Mouse (Mus musculus) spleen, adult 2 months (tissue): ENCODE measurements at regions not wholly inside any gene's neighbourhood (a gene's known extent, or its start where the extent isn't known, plus 50 kb on each side); places are given as distances from the start of the nearest gene placed in this dataset.

Source experiments
- DNase-seq, 2 experiments: peaks; one replicate each; pipeline versions ENCODE4 v3.0.0 to v3.0.0-alpha.2; 2012 to 2021; ENCODE audit warnings: low spot score in 2 of 2, low read depth in 1 of 2
- H3K27ac ChIP-seq: fragments of 200-500 bp; 2 replicates; pipeline ENCODE4 v1.5.1; 2012; ENCODE audit warnings: low read length, inconsistent platforms; ENCODE audit not compliant: insufficient read depth
- H3K27me3 ChIP-seq: fragments of 200-500 bp; 2 replicates; pipeline ENCODE4 v1.6.1; 2012; ENCODE audit warnings: mild to moderate bottlenecking, moderate library complexity, low read length, inconsistent platforms; ENCODE audit not compliant: control insufficient read depth, insufficient read depth
- H3K36me3 ChIP-seq: fragments of 200-500 bp; 2 replicates; pipeline ENCODE4 v1.6.1; 2012; ENCODE audit warnings: mild to moderate bottlenecking, low read length, inconsistent platforms; ENCODE audit not compliant: control insufficient read depth, insufficient read depth
- H3K4me1 ChIP-seq: fragments of 200-500 bp; 2 replicates; pipeline ENCODE4 v1.6.1; 2011; ENCODE audit warnings: inconsistent platforms; ENCODE audit not compliant: control insufficient read depth, insufficient read depth, insufficient read length
- H3K4me3 ChIP-seq: fragments of 200-500 bp; 2 replicates; pipeline ENCODE4 v1.5.1; 2011; ENCODE audit warnings: mild to moderate bottlenecking, inconsistent platforms; ENCODE audit not compliant: insufficient read depth, insufficient read length; ENCODE audit errors: extremely low read depth
- CTCF ChIP-seq: fragments of 200-500 bp; IDR thresholded peaks from 2 replicates; pipeline ENCODE4 v1.5.1; 2011; ENCODE audit warnings: mild to moderate bottlenecking, inconsistent platforms; ENCODE audit not compliant: insufficient read depth, insufficient read length, insufficient replicate concordance; ENCODE audit errors: extremely low read depth
- POLR2A ChIP-seq: fragments of 200-500 bp; IDR thresholded peaks from 2 replicates; pipeline ENCODE4 v1.6.1; 2011; ENCODE audit warnings: low read depth, low read length, inconsistent platforms
- WGBS: fragments of 180-500 bp; shearing (Covaris S2); methylation state at CpG from one replicate; pipeline ENCODE4 v1.1.7; 2018; 5-methylcytosine and 5-hydroxymethylcytosine counted together

DNA sequence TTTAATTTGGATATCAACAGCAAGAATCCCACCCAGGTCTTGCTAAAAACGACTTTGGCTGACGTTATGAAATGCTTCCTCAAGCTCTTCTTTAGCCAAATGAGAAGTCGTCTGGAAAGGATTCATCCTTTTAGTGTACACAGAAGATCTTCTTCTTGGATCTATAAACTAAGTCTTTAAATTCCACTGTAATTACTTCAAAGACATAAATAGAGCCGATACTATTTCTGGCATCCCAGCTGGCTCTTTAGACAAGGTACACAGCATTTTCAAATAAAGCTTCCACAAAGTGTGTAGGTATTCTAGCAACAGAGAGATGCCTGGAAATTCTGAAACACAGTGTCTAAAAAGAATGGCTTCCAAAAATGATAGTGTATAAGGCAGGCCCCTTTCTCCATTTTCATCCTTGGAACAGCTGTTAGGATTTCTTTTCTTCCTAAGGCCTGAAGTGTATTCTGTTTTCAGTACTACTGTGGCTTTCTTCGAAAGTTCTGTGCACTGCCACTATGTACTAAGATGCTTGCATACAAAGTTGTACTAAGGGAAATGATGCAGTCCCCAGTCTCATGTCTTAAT, 371.4 kb downstream of the Inhba start:
- no peak overlapping the region for H3K4me3 ChIP-seq

DNA sequence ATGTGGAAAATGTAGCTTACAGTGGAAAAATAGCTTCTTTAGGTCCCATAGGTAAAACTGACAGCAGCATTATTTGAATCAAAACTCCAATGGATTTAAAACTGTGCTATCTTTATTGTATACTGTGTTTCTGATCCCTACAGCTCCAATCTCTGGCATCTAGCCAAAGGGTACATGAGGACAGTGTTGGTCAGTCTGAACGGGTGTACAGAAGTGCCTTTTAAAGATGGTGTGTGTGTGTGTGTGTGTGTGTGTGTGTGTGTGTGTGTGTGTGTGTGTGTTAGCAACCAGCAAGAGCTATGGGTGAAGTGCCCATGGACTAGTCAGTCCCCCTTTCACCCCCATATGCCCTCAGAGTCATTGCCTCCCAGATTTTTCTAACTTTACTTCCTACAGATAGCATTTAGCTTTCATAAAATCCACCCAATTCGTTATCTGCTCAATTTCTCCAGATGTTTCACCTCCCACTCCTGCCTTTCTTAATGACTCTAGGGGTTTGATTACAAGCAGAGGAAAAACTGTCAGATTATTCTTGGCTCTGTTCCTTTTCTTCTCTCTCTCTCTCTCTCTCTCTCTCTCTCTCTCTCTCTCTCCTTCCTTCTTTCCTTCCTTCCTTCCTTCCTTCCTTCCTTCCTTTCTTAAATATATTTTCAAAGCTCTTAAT, 404.8 kb downstream of the Inhba start:
- WGBS = 86% methylated on average over 2 of the region's 2 CpGs
- no peaks in the 10 kb centered on the region for H3K4me1 ChIP-seq
- no peaks in the 10 kb centered on the region for H3K36me3 ChIP-seq
- DNase-seq = no peak
- H3K4me3 ChIP-seq = no peak overlapping the region
- TF ChIP-seq POLR2A (no peak), CTCF (no peak)
- no peak overlapping the region for H3K27ac ChIP-seq
- H3K27me3 ChIP-seq = no peaks in the 10 kb centered on the region

More for the DNA sequence above, 371.4 kb downstream of the Inhba start:
- 87% methylated on average over 5 of the region's 5 CpGs for WGBS
- H3K27me3 ChIP-seq = no peaks in the 10 kb centered on the region
- no peak for DNase-seq
- H3K36me3 ChIP-seq = no peaks in the 10 kb centered on the region
- H3K27ac ChIP-seq = no peak overlapping the region
- no peaks in the 10 kb centered on the region for H3K4me1 ChIP-seq
- TF ChIP-seq CTCF (no peak), POLR2A (no peak)

DNA sequence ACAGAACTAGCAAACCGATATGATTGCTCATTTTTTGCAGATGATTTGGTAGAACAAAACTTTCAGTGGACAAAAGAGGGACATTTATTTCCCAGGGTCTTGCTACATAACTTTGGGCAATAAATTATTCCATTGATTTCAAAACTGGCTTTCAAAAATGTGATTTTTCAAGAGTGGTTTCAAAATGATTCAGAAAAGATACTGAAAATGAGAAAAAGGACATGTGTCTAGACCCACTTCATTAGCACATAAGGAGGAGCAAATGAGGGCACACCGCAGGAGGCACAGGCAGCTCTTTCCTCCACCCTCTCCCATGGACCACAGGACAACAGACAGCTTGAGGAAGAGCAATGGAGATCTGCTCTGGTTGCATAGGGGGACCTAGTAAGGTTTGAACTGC, 412.5 kb downstream of the Inhba start:
- Histone ChIP-seq H3K4me1 (no peaks in the 10 kb centered on the region), H3K36me3 (no peaks in the 10 kb centered on the region), H3K27me3 (no peaks in the 10 kb centered on the region), H3K27ac (no peak overlapping the region), H3K4me3 (no peak overlapping the region)
- TF ChIP-seq CTCF (no peak), POLR2A (no peak)
- DNase-seq = no peak
- 93% methylated on average over 2 of the region's 2 CpGs for WGBS

DNA sequence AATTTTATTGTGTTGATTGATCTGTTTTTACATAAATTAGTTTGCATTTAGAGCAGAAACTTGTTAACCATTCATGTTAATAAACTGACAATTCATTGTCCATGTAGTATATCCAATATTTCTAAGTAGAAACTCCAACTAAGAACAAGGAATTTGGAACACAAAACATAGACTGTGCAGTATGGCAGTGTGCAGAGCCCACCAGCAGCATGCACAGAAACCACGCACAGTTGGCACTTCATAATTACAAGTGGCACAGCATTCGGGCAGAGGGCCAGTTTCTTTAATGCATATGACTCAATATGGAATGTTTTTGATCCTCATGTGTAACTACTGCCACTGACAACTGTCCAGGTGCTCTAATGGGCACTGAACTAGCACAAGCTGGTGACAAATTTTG, 423.8 kb downstream of the Inhba start:
- no peaks in the 10 kb centered on the region for H3K36me3 ChIP-seq
- H3K4me1 ChIP-seq = no peaks in the 10 kb centered on the region
- H3K27ac ChIP-seq = no peak overlapping the region
- no peak overlapping the region for H3K4me3 ChIP-seq
- TF ChIP-seq POLR2A = no peak
- no peak for DNase-seq
- no peaks in the 10 kb centered on the region for H3K27me3 ChIP-seq
- 90% methylated on average over 2 of the region's 2 CpGs for WGBS

DNA sequence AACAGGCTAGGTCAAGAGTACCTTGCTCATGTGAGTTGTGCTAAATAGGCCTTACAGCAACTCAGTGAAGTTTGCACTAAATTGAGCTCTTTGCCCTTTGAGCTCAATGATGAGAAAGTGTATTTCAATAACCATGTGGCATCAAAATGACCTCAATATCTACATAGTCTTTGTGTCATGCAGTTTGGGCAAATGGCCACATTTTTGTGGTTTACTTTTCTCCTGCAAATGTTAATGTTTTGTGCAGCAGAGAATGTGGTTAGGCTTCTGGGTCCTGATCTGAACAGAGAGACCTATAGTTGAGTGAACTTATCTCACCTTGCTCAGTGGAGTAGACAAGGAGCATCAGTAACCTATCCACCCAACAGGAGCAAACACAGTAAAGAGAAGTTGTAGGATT, 441.6 kb downstream of the Inhba start:
- Histone ChIP-seq H3K27ac (no peak overlapping the region), H3K36me3 (no peaks in the 10 kb centered on the region), H3K4me1 (no peaks in the 10 kb centered on the region), H3K27me3 (no peaks in the 10 kb centered on the region), H3K4me3 (no peak overlapping the region)
- no peak for TF ChIP-seq CTCF
- TF ChIP-seq POLR2A = no peak
- no peak for DNase-seq

DNA sequence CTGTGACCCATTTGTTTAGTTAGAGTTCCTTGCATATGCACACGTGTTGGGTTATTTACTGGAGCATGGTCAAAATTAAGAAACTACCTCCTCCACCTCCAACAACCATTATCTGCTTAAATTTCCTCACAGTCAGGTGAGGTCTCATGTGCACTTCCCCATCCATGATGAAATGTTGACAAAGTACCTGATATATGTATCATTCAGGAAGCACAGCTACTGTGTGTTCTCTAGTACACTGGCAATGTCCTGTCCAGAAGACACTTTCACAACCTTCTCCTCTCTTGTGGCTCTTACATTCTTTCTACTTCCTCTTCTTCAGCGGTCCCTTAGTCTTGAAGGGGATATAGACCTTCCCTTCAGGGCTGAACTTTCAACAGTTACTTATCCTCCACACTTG, 448.1 kb downstream of the Inhba start:
- 31% methylated on average over 2 of the region's 2 CpGs for WGBS
- no peak overlapping the region for H3K27ac ChIP-seq
- no peak for DNase-seq
- no peaks in the 10 kb centered on the region for H3K36me3 ChIP-seq
- H3K4me3 ChIP-seq = no peak overlapping the region
- H3K27me3 ChIP-seq = no peaks in the 10 kb centered on the region
- H3K4me1 ChIP-seq = no peaks in the 10 kb centered on the region
- no peak for TF ChIP-seq POLR2A
- TF ChIP-seq CTCF = no peak

DNA sequence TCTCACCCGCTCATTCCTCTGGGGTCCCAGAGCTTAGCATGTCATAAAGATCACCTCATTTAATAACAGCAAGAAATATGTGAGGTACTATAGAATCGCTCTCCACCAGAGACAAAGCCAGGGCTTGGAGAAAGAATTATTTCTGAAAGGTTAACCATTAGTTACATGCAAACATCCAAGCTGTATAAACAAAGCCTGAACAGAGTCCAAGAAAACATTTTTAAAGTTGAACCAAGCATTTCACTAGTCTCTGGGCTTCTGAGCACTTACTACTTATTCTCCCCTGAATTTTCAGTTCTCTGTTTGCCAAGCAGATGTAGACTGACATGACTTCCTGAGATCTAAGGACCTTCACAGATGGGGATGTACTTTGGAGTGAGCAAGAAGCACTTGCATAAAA, 450.0 kb downstream of the Inhba start:
- H3K36me3 ChIP-seq = no peaks in the 10 kb centered on the region
- WGBS = 96% methylated on average over 2 of the region's 2 CpGs
- no peak for DNase-seq
- no peak overlapping the region for H3K4me3 ChIP-seq
- H3K4me1 ChIP-seq = no peaks in the 10 kb centered on the region
- no peak overlapping the region for H3K27ac ChIP-seq
- TF ChIP-seq CTCF = no peak
- TF ChIP-seq POLR2A = no peak
- H3K27me3 ChIP-seq = no peaks in the 10 kb centered on the region

DNA sequence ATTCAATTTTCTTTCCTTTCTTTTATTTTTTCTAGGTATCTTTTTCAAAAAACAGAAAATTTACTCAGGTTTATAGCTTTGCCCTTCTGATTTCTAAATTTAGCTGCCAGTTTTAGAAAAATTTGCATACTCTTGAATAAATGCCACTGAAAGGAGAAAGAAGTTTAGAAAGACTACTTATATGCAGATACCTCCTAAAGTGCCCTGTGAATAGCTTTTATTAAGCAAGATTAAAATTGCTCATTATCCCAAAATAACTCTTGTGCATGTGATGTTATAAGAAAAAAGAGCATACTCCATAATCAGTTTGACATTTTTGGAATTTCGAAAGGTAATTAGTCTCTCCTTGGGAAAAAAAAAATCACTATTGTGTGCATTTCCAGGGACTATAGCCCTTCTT, 453.2 kb downstream of the Inhba start:
- H3K27me3 ChIP-seq = no peaks in the 10 kb centered on the region
- TF ChIP-seq POLR2A (no peak), CTCF (no peak)
- no peak overlapping the region for H3K4me3 ChIP-seq
- WGBS = 91% methylated on average over 1 of the region's 1 CpGs
- no peak overlapping the region for H3K27ac ChIP-seq
- H3K4me1 ChIP-seq = no peaks in the 10 kb centered on the region
- DNase-seq = no peak
- H3K36me3 ChIP-seq = no peaks in the 10 kb centered on the region
